Mouse (Mus musculus) hindbrain, postnatal 0 days (tissue): ENCODE measurements around the gene Tnfrsf13b. TPM values are rescaled to one million over a fixed set of nuclear protein-coding genes. Genes with fewer than 3 reads are reported as not detected.
"Not testable (repeated sequence)": the region's sequence is repeated elsewhere in the genome, so short reads cannot be mapped to it uniquely, and the experiment has no call there.

Source experiments
- ATAC-seq: fragments of 200-750 bp; cut with Nextera tagmentation; 2 replicates; pipeline ENCODE4 v1.8.0; 2017; ENCODE audit warnings: mild to moderate bottlenecking, moderate TSS enrichment, moderate library complexity
- DNase-seq: peaks from one replicate; pipeline ENCODE4 v3.0.0-alpha.2; 2015; ENCODE audit warnings: low spot score
- H3K27ac ChIP-seq: fragments of 300-500 bp; sonication (generic); 2 replicates; pipeline ENCODE4 v1.5.1; 2014; ENCODE audit warnings: mild to moderate bottlenecking
- H3K27me3 ChIP-seq: fragments of 300-500 bp; sonication (generic); 2 replicates; pipeline ENCODE4 v1.6.1; 2014; ENCODE audit warnings: low read length, mixed read lengths; ENCODE audit not compliant: insufficient read depth
- H3K36me3 ChIP-seq: fragments of 300-500 bp; sonication (generic); 2 replicates; pipeline ENCODE4 v1.6.1; 2014; ENCODE audit warnings: low read length, mixed read lengths; ENCODE audit not compliant: insufficient read depth
- H3K4me1 ChIP-seq: fragments of 300-500 bp; sonication (generic); 2 replicates; pipeline ENCODE4 v1.6.1; 2014; ENCODE audit warnings: antibody characterized with exemption, low read length, mixed read lengths; ENCODE audit not compliant: insufficient read depth
- H3K4me2 ChIP-seq: fragments of 300-500 bp; sonication (generic); 2 replicates; pipeline ENCODE4 v1.6.1; 2014; ENCODE audit warnings: low read depth, mild to moderate bottlenecking, low read length, moderate library complexity, mixed read lengths
- H3K4me3 ChIP-seq: fragments of 300-500 bp; sonication (generic); 2 replicates; pipeline ENCODE4 v1.5.1; 2014; ENCODE audit warnings: low read length
- H3K9ac ChIP-seq: fragments of 300-500 bp; sonication (generic); replicated peaks from 2 replicates; pipeline ENCODE4 v1.6.1; 2014; ENCODE audit warnings: mild to moderate bottlenecking, low read length, moderate library complexity, mixed read lengths
- H3K9me3 ChIP-seq: fragments of 300-500 bp; sonication (generic); 2 replicates; pipeline ENCODE4 v1.6.1; 2016; ENCODE audit warnings: low read length, mixed read lengths
- CTCF ChIP-seq: IDR thresholded peaks from 2 replicates; pipeline ENCODE4 v1.5.1; 2016; ENCODE audit warnings: antibody characterized with exemption, control low read depth, low read depth
- WGBS: fragments of 180-500 bp; shearing (Covaris S2); extraction: QIAGEN DNeasy Blood & Tissue Kit; methylation state at CpG from one replicate; pipeline ENCODE4 v1.1.7; 2014; 5-methylcytosine and 5-hydroxymethylcytosine counted together
- polyA plus RNA-seq: library from polyadenylated mRNA; unstranded; fragments of >200 nt; fragmentation: Nextera tagmentation; extraction: Ambion mirVana; gene quantifications from 2 replicates; pipeline ENCODE4 v1.2.1, GENCODE M21; 2015
- total RNA-seq: library from RNA; depleted of rRNA; stranded (reverse); fragments of >200 nt; gene quantifications from 2 replicates; pipeline ENCODE4 v1.2.3, GENCODE M21; 2014

Tnfrsf13b gene
- total and polyA plus RNA-seq, 2 experiments from 2014 or later, result 1.5 to 2.7 TPM

- ATAC-seq (no peak), DNase-seq (no peak)
- WGBS, result 84% methylated on average over 5 of the region's 5 CpGs
Observed at GRCm38 (mm10) chr11:61125970-61126369, 585 bp upstream of the Tnfrsf13b start.

DNA sequence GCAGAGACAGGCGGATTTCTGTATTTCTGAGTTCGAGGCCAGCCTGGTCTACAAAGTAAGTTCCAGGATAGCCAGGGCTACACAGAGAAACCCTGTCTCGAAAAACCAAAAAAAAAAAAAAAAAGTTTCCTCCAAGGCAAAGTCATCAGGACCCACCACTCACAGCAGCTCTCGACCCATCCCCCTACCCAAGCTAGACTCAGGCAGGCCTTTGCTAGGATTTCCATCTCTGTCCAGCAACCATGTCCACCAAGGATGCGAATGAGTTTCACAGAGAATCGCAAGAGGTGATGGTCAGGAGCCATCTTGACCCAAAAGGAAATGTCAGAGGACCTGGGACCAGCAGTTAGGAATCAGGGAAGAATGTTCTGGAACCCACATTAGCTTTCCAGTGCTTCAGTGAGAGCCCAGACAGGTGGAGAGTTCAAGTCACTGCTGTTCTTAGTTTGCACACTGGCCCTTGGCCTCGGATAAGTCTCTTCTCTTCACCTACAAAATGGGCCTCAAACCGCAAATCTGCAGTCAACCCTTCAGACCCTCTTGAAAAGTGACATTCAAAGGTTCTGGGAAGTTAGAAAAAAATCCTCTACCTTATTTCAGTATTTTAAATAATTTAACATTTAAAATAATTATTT lies 983 bp downstream of the Tnfrsf13b start:
- H3K27me3 ChIP-seq, result no peaks in the 10 kb centered on the region
- H3K4me2 ChIP-seq, result no peak overlapping the region
- H3K9ac ChIP-seq, result no peak overlapping the region
- H3K4me3 ChIP-seq, result no peak overlapping the region
- no peak for ATAC-seq
- 94% methylated on average over 8 of the region's 8 CpGs for WGBS
- H3K4me1 ChIP-seq, result no peaks in the 10 kb centered on the region
- no peak for DNase-seq
- TF ChIP-seq CTCF, result no peak
- H3K27ac ChIP-seq, result no peak overlapping the region
- H3K36me3 ChIP-seq, result no peaks in the 10 kb centered on the region
- H3K9me3 ChIP-seq, result no peaks in the 10 kb centered on the region

More at GRCm38 (mm10) chr11:61125970-61126369, 585 bp upstream of the Tnfrsf13b start:
- Histone ChIP-seq H3K4me2 (no peak overlapping the region), H3K27me3 (no peaks in the 10 kb centered on the region), H3K4me3 (no peak overlapping the region), H3K9me3 (no peaks in the 10 kb centered on the region), H3K4me1 (no peaks in the 10 kb centered on the region), H3K36me3 (no peaks in the 10 kb centered on the region), H3K27ac (no peak overlapping the region), H3K9ac (no peak overlapping the region)
- TF ChIP-seq CTCF, result no peak

DNA sequence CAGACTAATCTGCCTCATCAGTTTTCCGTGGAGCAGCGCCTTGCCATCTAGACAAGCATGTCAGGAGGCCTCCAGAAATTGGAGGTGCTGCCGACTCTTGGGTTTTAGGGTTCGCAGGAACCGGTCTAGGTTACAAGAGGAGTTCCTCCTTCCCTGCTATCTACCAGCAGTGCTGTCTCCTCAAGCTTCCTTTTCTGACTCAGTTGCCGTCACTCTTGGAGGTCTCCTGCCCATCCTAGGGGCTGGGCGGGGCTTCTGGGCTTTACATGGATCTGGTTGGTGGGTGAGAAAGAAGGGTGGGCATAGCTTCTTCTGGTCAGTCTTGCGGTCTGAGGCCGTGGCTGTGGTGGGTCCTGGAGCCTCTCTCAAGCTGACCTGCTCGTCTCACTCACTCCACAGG lies 2.8 kb downstream of the Tnfrsf13b start:
- 58% methylated on average over 10 of the region's 10 CpGs for WGBS

GRCm38 (mm10) chr11:61130646-61131045 lies 4.1 kb downstream of the Tnfrsf13b start:
- not testable (repeated sequence) for H3K4me2 ChIP-seq, H3K27me3 ChIP-seq, H3K4me3 ChIP-seq, ATAC-seq, H3K9me3 ChIP-seq, H3K36me3 ChIP-seq, DNase-seq, H3K27ac ChIP-seq, H3K4me1 ChIP-seq, H3K9ac ChIP-seq
- WGBS, result 87% methylated on average over 4 of the region's 4 CpGs

More for the DNA sequence above, 2.8 kb downstream of the Tnfrsf13b start:
- H3K36me3 ChIP-seq, result no peaks in the 10 kb centered on the region
- no peak overlapping the region for H3K9ac ChIP-seq
- no peak for TF ChIP-seq CTCF
- ATAC-seq (no peak), DNase-seq (no peak)
- H3K4me1 ChIP-seq, result no peaks in the 10 kb centered on the region
- H3K27me3 ChIP-seq, result no peaks in the 10 kb centered on the region
- H3K9me3 ChIP-seq, result no peaks in the 10 kb centered on the region
- H3K4me3 ChIP-seq, result no peak overlapping the region
- H3K4me2 ChIP-seq, result no peak overlapping the region
- no peak overlapping the region for H3K27ac ChIP-seq

- Histone ChIP-seq H3K9me3 (no peaks in the 10 kb centered on the region), H3K4me3 (no peak overlapping the region), H3K27ac (no peak overlapping the region), H3K36me3 (no peaks in the 10 kb centered on the region), H3K4me2 (no peak overlapping the region), H3K9ac (no peak overlapping the region), H3K4me1 (no peaks in the 10 kb centered on the region), H3K27me3 (no peaks in the 10 kb centered on the region)
- ATAC-seq, result no peak
- TF ChIP-seq CTCF, result no peak
- 87% methylated on average over 2 of the region's 2 CpGs for WGBS
- DNase-seq, result no peak
Observed at GRCm38 (mm10) chr11:61132943-61133342, 6.4 kb downstream of the Tnfrsf13b start.

- 74% methylated on average over 2 of the region's 2 CpGs for WGBS
- no peak for TF ChIP-seq CTCF
Observed at GRCm38 (mm10) chr11:61141693-61142092, 15.1 kb downstream of the Tnfrsf13b start.

DNA sequence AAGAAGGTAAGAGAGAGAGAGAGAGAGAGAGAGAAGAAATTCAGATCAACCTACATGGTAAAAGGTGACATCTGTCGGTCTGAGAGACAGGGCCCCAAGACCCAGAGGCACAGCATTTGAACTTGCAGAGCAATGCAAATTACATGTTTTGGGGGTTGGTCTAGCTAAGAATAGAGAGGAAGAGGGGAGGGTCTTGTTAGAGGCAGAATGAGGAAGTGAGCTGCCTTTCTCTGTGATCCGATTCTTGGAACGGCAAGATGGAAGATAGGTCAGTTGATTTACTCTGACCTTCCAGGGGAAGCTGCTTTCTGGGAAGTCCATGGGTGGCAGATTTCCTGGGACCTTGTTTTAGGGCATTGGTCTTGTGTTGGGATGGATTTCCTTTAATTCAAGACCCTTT lies 15.7 kb downstream of the Tnfrsf13b start:
- no peak for DNase-seq
- H3K4me1 ChIP-seq, result 0 out of 2 replicates have a peak, but pooled peaks cover 4% of the 10 kb centered on the region
- H3K9me3 ChIP-seq, result no peaks in the 10 kb centered on the region
- H3K9ac ChIP-seq, result no peak overlapping the region
- H3K36me3 ChIP-seq, result no peaks in the 10 kb centered on the region
- no peak overlapping the region for H3K4me3 ChIP-seq
- ATAC-seq, result no peak
- no peak for TF ChIP-seq CTCF
- H3K27ac ChIP-seq, result no peak overlapping the region
- H3K27me3 ChIP-seq, result no peaks in the 10 kb centered on the region
- WGBS, result 76% methylated on average over 3 of the region's 3 CpGs
- no peak overlapping the region for H3K4me2 ChIP-seq

More at GRCm38 (mm10) chr11:61141693-61142092, 15.1 kb downstream of the Tnfrsf13b start:
- Histone ChIP-seq H3K4me3 (no peak overlapping the region), H3K4me1 (0 out of 2 replicates have a peak, but pooled peaks cover 4% of the 10 kb centered on the region), H3K9ac (no peak overlapping the region), H3K36me3 (no peaks in the 10 kb centered on the region), H3K9me3 (no peaks in the 10 kb centered on the region), H3K27me3 (no peaks in the 10 kb centered on the region), H3K27ac (no peak overlapping the region), H3K4me2 (no peak overlapping the region)
- ATAC-seq, result no peak
- DNase-seq, result no peak
